Mouse (Mus musculus): ENCODE results near the gene Cand2. TPM values are rescaled to one million over a fixed set of nuclear protein-coding genes. Genes with fewer than 3 reads are reported as not detected.
A peak's percentile ranks its signal among the peaks of the same experiment; 100 is the strongest.

Gene Cand2
- polyA plus RNA-seq (2016; fragmentation: Nextera tagmentation; extraction: Ambion mirVana) = 37.1 and 40.0 TPM in 2 replicates

DNA sequence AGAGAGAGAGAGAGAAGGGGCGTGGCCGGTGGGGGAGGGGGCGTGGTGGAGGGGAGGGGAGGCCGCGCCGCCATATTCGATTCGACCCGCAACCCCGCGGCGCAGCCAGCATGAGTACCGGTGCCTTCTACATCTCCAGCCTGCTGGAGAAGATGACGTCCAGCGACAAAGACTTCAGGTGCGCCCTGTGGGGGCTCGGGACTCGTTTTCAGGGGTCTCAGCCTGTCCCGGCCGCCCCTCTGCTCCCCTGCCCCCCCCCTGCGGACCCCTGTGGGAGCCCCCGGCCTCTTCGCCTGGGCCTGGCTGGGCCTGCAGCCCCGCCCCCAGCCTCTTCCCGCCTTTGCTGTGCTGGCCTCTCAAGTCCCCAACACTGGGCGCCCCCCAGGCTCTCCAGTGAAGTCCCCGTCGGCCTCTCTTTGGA is at the start of gene Cand2:
TSS of gene Cand2 (plus strand) at position 38 of the 421 bp plus-strand sequence.
- Histone ChIP-seq H3K4me1 (peaks cover 28% of the 10 kb centered on the region), H3K27ac (replicated peaks) (peak within 1 kb of the TSS; percentile 79)
- ATAC-seq (ENCODE audit: low FRiP score, low read depth) = peak; percentile 88

DNA sequence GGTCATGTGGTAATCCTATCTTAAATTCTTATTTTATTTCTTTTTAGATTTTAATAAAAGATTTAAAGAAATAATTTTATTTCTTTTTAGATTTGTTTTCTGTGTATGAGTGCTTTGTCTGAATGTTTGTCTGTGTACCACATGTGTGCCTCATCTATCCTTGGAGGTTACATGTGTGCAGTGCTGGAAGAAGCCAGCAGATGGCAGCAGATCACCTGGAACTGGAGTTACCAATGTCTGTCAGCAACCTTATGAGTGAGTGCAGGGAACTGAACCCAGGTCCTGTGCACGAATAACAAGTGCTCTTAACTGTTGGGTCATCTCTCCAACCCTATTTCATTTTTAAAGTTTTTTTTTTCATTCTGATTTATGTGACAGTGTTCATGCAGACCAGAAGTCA is 47.2 kb upstream of the Cand2 start:
- Histone ChIP-seq H3K4me3 (no peak overlapping the region), H3K4me2 (replicated peaks) (no peak overlapping the region), H3K27ac (replicated peaks) (no peak overlapping the region), H3K9ac (replicated peaks) (no peak overlapping the region), H3K36me3 (no peaks in the 10 kb centered on the region), H3K27me3 (no peaks in the 10 kb centered on the region), H3K4me1 (no peaks in the 10 kb centered on the region), H3K9me3 (no peaks in the 10 kb centered on the region)
- 91% methylated on average over 1 of the region's 1 CpGs for WGBS
- ATAC-seq (ENCODE audit: low FRiP score, low read depth) = no peak

More for the DNA sequence above, at the start of gene Cand2:
- H3K4me3 ChIP-seq = peak within 1 kb of the TSS; percentile 81
- H3K36me3 ChIP-seq = peaks cover 11% of the 10 kb centered on the region
- peaks cover 5% of the 10 kb centered on the region; the same call in 1 of the 2 replicates for H3K9me3 ChIP-seq
- H3K27me3 ChIP-seq = no peaks in the 10 kb centered on the region
- H3K4me2 ChIP-seq (replicated peaks) = peak within 1 kb of the TSS; percentile 87
- WGBS = 0% methylated on average over 20 of the region's 28 CpGs
- H3K9ac ChIP-seq (replicated peaks) = peak within 1 kb of the TSS; percentile 85

- Histone ChIP-seq H3K4me3 (no peak overlapping the region), H3K9ac (replicated peaks) (no peak overlapping the region), H3K27me3 (no peaks in the 10 kb centered on the region), H3K27ac (replicated peaks) (no peak overlapping the region), H3K4me1 (no peaks in the 10 kb centered on the region), H3K4me2 (replicated peaks) (no peak overlapping the region), H3K36me3 (no peaks in the 10 kb centered on the region), H3K9me3 (no peaks in the 10 kb centered on the region)
- no peak for ATAC-seq (ENCODE audit: low FRiP score, low read depth)
- 59% methylated on average over 2 of the region's 2 CpGs for WGBS
Observed at GRCm38 (mm10) chr6:115727570-115727969, 46.8 kb upstream of the Cand2 start.

- Histone ChIP-seq H3K9ac (replicated peaks) (no peak overlapping the region), H3K9me3 (no peaks in the 10 kb centered on the region), H3K36me3 (no peaks in the 10 kb centered on the region), H3K4me1 (no peaks in the 10 kb centered on the region), H3K27me3 (no peaks in the 10 kb centered on the region), H3K27ac (replicated peaks) (no peak overlapping the region), H3K4me3 (no peak overlapping the region), H3K4me2 (replicated peaks) (no peak overlapping the region)
- WGBS = 77% methylated on average over 20 of the region's 20 CpGs
- ATAC-seq (ENCODE audit: low FRiP score, low read depth) = no peak
Observed at GRCm38 (mm10) chr6:115730560-115731342, 43.6 kb upstream of the Cand2 start.

GRCm38 (mm10) chr6:115732341-115732928 is 41.9 kb upstream of the Cand2 start:
- WGBS = 80% methylated on average over 22 of the region's 22 CpGs
- no peak overlapping the region for H3K4me3 ChIP-seq

DNA sequence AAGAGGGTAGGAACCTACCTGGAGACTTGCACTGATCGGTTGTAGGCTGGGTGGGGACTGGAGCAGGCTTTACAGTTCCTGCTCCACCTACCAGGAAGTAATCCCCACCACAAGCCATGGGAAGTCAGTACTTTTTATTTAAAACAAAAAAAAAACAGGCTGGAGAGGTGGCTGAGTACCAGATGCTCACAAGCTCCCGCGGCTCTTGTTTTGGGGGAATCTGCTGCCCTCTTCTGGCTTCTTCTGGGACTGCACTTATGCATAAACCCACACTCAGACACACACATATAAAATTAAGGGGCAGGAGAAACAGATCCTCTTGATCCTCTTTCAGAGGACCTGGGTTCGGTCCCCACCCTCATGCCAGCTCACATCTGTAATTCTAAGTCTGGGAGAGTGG is 39.4 kb upstream of the Cand2 start:
- Histone ChIP-seq H3K27ac (replicated peaks) (no peak overlapping the region), H3K36me3 (no peaks in the 10 kb centered on the region), H3K27me3 (no peaks in the 10 kb centered on the region), H3K4me2 (replicated peaks) (no peak overlapping the region), H3K4me1 (no peaks in the 10 kb centered on the region), H3K9me3 (no peaks in the 10 kb centered on the region), H3K4me3 (no peak overlapping the region), H3K9ac (replicated peaks) (no peak overlapping the region)
- no peak for ATAC-seq (ENCODE audit: low FRiP score, low read depth)
- WGBS = 80% methylated on average over 4 of the region's 4 CpGs

More at GRCm38 (mm10) chr6:115732341-115732928, 41.9 kb upstream of the Cand2 start:
- no peaks in the 10 kb centered on the region for H3K27me3 ChIP-seq
- H3K4me2 ChIP-seq (replicated peaks) = no peak overlapping the region
- H3K9me3 ChIP-seq = no peaks in the 10 kb centered on the region
- H3K36me3 ChIP-seq = no peaks in the 10 kb centered on the region
- no peak overlapping the region for H3K27ac ChIP-seq (replicated peaks)
- ATAC-seq (ENCODE audit: low FRiP score, low read depth) = no peak
- no peaks in the 10 kb centered on the region for H3K4me1 ChIP-seq
- H3K9ac ChIP-seq (replicated peaks) = no peak overlapping the region

- ATAC-seq (ENCODE audit: low FRiP score, low read depth) = no peak
- no peaks in the 10 kb centered on the region for H3K36me3 ChIP-seq
- 91% methylated on average over 5 of the region's 5 CpGs for WGBS
- no peak overlapping the region for H3K27ac ChIP-seq (replicated peaks)
- H3K4me1 ChIP-seq = no peaks in the 10 kb centered on the region
- no peaks in the 10 kb centered on the region for H3K27me3 ChIP-seq
- no peak overlapping the region for H3K9ac ChIP-seq (replicated peaks)
- no peak overlapping the region for H3K4me3 ChIP-seq
- no peak overlapping the region for H3K4me2 ChIP-seq (replicated peaks)
- H3K9me3 ChIP-seq = no peaks in the 10 kb centered on the region
Observed at GRCm38 (mm10) chr6:115739056-115739455, 35.3 kb upstream of the Cand2 start.

DNA sequence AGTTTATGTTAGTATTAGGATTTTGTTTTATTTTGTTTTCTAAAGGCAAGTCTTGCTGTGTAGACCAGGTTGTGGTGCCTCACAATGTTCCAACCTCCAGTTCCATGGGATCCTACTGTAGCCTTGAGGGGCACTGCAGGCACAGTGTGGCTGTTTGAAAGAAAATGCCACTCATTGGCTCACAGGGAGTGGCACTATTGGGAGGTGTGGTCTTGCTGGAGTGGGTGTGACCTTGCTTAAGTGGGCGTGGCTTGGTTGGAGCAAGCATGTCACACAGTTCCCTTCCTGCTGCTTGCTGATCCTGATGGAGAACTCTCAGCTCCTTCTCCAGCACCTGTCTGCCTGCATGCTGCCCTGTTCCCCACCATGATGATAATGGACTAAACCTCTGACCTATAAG is 30.8 kb upstream of the Cand2 start:
- no peaks in the 10 kb centered on the region for H3K27me3 ChIP-seq
- H3K4me3 ChIP-seq = no peak overlapping the region
- no peak overlapping the region for H3K9ac ChIP-seq (replicated peaks)
- no peak for ATAC-seq (ENCODE audit: low FRiP score, low read depth)
- H3K4me1 ChIP-seq = no peaks in the 10 kb centered on the region
- H3K27ac ChIP-seq (replicated peaks) = no peak overlapping the region
- 0% methylated on average over 1 of the region's 1 CpGs for WGBS
- H3K36me3 ChIP-seq = no peaks in the 10 kb centered on the region
- H3K9me3 ChIP-seq = no peaks in the 10 kb centered on the region
- no peak overlapping the region for H3K4me2 ChIP-seq (replicated peaks)

- WGBS = 38% methylated on average over 1 of the region's 1 CpGs
- no peak overlapping the region for H3K9ac ChIP-seq (replicated peaks)
- no peak overlapping the region for H3K27ac ChIP-seq (replicated peaks)
- no peaks in the 10 kb centered on the region for H3K36me3 ChIP-seq
- no peak overlapping the region for H3K4me2 ChIP-seq (replicated peaks)
- H3K9me3 ChIP-seq = no peaks in the 10 kb centered on the region
- H3K4me1 ChIP-seq = no peaks in the 10 kb centered on the region
- peak; percentile 70; the same call in 1 of the 2 replicates for ATAC-seq (ENCODE audit: low FRiP score, low read depth)
- H3K27me3 ChIP-seq = no peaks in the 10 kb centered on the region
- H3K4me3 ChIP-seq = no peak overlapping the region
Observed at GRCm38 (mm10) chr6:115746326-115746725, 28.0 kb upstream of the Cand2 start.

GRCm38 (mm10) chr6:115755536-115755935 is 18.8 kb upstream of the Cand2 start:
- H3K4me3 ChIP-seq = no peak overlapping the region
- no peak overlapping the region for H3K9ac ChIP-seq (replicated peaks)
- no peak for ATAC-seq (ENCODE audit: low FRiP score, low read depth)
- WGBS = 80% methylated on average over 7 of the region's 7 CpGs
- no peaks in the 10 kb centered on the region for H3K27me3 ChIP-seq
- H3K36me3 ChIP-seq = no peaks in the 10 kb centered on the region
- H3K4me2 ChIP-seq (replicated peaks) = no peak overlapping the region
- H3K27ac ChIP-seq (replicated peaks) = no peak overlapping the region
- H3K9me3 ChIP-seq = no peaks in the 10 kb centered on the region
- no peaks in the 10 kb centered on the region for H3K4me1 ChIP-seq

DNA sequence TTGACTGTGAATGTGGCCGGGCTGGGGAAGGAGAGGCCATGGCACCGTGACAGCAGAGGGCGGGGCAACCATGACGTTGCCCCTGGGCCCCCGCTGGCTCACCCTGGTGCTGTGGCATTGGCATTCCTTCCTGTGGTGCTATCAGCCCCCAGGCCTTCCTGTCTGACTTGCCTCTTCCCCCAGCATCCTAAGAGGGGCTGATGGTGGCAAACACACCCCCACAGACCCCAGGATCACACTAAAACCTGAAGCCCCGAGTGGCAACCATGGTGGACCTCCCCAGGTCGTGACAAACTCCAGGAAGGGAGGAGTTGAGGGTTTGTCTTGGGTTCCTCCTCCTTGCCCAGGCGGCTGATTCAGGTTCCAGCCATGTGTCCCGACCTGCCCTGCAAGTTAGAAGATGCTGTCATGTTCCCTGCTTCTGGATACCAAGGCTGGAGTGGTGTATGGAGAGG is 15.3 kb upstream of the Cand2 start:
- no peaks in the 10 kb centered on the region for H3K36me3 ChIP-seq
- no peak overlapping the region for H3K27ac ChIP-seq (replicated peaks)
- WGBS = 78% methylated on average over 9 of the region's 9 CpGs
- no peaks in the 10 kb centered on the region for H3K9me3 ChIP-seq
- peaks cover 23% of the 10 kb centered on the region for H3K4me1 ChIP-seq
- H3K4me3 ChIP-seq = no peak overlapping the region
- ATAC-seq (ENCODE audit: low FRiP score, low read depth) = no peak
- no peaks in the 10 kb centered on the region for H3K27me3 ChIP-seq
- H3K9ac ChIP-seq (replicated peaks) = no peak overlapping the region
- H3K4me2 ChIP-seq (replicated peaks) = no peak overlapping the region

- no peak overlapping the region for H3K4me2 ChIP-seq (replicated peaks)
- WGBS = 66% methylated on average over 5 of the region's 5 CpGs
Observed at GRCm38 (mm10) chr6:115759461-115759860, 14.9 kb upstream of the Cand2 start.

More at GRCm38 (mm10) chr6:115759461-115759860, 14.9 kb upstream of the Cand2 start:
- H3K9ac ChIP-seq (replicated peaks) = no peak overlapping the region
- H3K36me3 ChIP-seq = no peaks in the 10 kb centered on the region
- ATAC-seq (ENCODE audit: low FRiP score, low read depth) = no peak
- H3K9me3 ChIP-seq = no peaks in the 10 kb centered on the region
- no peak overlapping the region for H3K4me3 ChIP-seq
- H3K27ac ChIP-seq (replicated peaks) = no peak overlapping the region
- peaks cover 26% of the 10 kb centered on the region for H3K4me1 ChIP-seq
- H3K27me3 ChIP-seq = no peaks in the 10 kb centered on the region

Measured in midbrain, embryonic 12.5 days (tissue).